Mouse (Mus musculus) urinary bladder, postnatal 36 days (tissue): ENCODE measurements around the gene Nipsnap2.
"Not testable (repeated sequence)": the region's sequence is repeated elsewhere in the genome, so short reads cannot be mapped to it uniquely, and the experiment has no call there.

Source experiments
- DNase-seq, 2 experiments: peaks; one replicate each; pipeline ENCODE4 v3.0.0; 2022; ENCODE audit warnings: low spot score in 2 of 2, mixed read lengths in 1 of 2

Gene Nipsnap2

DNA sequence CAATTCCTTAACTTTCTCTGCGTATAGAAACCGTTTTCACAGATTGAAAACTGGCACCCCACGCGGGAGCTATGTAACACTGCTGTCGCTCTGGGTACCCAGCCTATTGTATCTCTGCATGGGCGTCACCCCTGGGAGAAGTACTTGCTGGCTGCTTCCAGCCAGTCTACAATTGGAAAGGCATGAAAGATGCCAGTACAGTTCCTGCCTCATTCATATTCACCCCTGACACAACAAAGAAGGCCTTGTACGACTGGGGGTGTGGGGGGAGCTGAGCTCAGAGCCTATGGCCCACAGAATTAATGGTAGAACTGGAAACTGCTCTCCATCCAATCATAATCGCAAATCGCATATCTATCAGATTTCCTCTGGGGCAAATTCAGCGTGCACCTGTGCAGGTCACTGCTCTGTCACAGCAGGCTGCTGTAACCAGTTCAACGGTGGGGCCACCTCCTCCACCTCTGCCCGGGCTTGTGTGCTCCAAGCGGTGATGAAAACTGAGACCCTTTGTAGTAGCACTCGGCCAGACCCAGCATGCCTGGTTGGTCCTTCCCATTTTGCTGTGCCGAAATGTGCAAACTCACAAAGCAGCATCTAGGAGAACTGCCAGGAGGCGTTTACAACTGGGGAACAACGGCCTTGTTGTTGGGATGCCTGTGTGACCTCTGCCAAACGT, 37.1 kb downstream of the Nipsnap2 start:
- DNase-seq, result no peak

DNA sequence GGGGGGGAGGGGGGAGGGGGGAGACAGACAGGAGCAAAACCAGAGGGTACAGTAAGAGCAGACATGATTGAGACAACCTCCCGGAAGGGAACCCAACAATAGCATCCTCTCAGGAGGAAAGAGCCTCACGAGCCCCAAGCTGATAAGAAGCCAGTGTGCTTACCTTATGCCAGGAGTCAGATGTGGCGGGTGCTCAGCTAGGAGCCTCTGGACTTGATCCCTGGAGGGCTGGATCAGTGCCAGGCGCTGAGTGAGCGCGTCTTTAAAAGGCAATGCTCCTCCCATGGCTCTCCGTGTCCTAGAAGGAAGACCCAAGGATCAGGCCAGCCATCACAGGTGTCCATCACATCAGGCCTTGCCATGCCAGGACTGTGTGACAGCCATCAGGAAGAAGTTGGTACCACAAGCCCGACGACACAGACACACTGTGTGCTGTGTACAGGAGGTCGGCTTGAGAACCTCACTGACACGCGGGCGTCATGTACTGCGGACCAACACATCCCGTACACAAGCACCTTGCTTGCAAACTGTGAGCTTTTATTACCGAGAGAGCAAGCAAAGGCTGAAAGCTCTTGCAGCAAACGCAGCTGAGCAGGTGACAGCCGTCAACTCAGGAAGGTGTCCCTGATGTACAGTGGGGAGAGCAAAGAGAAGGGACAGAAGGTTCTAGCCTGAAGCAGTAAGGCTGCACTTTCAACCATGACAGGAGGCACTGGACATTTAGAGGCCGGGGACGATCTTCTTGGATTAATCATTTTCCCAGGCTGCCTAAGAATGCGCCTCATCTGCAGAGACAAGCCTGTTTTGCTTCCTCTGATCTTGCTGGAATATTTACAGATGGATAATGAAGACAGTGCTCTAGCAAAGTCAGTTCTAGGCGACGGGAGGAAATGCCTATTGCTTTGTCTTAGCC, 45.8 kb downstream of the Nipsnap2 start:
- DNase-seq, result no peak

DNA sequence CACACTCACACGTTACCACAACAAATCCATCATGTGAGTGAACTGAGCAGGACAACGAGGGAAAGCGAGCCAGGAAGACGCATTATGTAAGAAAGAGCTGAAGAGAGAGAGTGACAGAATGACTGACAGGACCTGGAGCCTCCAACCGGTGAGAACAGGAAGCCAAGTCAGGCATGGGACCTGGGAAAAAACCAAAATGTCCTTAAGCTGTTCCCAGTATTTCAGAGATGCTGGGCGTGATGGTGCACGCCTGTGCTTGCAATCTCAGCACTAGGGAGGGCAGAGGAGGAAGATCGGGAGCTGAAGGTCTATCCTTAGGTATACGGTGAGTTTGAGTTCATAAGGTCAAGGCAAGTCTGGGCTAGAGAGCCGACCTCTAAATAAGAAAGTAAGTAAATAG, 47.6 kb downstream of the Nipsnap2 start:
- no peak for DNase-seq

DNA sequence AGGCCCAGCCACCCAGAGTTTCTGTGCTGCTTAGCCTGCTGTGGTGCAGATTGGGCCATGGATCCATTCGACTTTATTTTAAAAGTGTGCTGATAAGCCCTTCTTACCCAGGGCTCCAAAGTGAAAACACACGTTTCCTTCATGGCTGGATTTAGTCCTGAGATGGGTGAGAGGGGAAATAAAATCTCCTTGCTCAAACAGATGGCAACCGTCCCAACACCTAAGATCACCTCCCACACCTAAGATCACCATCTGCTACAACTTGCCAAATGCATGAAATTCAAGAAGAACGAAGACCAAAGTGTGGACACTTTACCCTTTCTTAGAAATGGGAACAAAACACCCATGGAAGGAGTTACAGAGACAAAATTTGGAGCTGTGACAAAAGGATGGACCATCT, 48.5 kb downstream of the Nipsnap2 start:
- DNase-seq, result not testable (repeated sequence)

DNA sequence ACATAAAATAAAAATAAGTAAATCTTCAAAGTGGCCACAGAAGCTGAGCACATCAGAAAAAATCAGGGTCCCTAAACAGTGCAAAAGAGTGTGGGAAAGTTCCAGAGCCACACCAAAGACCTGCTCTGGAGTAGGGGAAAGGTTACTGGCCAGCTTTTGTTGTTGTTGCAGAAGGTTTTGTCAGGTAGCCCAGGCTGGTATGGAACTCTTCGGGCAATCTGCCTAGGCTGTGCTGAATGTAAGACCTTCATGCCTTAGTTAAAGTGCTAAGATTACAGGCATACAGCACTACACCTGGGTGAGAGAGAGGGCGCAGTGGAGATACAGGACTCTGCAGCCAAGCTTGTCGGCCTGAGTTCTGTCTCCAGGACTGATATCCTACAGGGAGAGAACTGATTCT, 49.8 kb downstream of the Nipsnap2 start:
- DNase-seq, result no peak

DNA sequence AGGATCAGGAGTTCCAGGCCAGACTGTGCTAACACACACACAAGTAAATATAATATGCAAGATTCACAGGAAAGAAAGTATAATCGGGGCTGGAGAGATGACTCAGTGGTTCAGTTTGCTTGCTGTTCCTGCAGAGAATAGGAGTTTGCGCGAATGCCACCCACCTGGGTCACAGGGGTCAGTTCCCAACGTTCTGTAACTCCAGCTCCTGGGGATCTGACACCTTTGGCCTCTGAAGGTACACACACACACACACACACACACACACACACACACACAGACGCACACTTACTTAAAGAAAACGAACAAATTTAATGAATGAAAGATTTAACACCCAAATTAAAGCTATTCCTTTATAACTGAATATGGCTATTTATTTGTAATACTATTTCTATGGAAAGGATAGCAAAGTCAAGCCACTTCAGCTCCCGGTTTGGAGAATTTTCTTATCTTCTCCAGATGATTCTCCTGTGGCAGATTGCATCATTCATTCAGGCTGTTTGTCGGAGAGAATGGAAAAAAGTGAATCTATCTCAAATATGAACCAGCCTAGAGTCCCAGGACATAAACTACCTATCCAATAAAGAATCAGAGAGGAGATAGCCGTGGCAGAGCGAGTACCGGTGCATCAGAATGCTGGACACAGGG, 53.6 kb downstream of the Nipsnap2 start:
- DNase-seq, result no peak

DNA sequence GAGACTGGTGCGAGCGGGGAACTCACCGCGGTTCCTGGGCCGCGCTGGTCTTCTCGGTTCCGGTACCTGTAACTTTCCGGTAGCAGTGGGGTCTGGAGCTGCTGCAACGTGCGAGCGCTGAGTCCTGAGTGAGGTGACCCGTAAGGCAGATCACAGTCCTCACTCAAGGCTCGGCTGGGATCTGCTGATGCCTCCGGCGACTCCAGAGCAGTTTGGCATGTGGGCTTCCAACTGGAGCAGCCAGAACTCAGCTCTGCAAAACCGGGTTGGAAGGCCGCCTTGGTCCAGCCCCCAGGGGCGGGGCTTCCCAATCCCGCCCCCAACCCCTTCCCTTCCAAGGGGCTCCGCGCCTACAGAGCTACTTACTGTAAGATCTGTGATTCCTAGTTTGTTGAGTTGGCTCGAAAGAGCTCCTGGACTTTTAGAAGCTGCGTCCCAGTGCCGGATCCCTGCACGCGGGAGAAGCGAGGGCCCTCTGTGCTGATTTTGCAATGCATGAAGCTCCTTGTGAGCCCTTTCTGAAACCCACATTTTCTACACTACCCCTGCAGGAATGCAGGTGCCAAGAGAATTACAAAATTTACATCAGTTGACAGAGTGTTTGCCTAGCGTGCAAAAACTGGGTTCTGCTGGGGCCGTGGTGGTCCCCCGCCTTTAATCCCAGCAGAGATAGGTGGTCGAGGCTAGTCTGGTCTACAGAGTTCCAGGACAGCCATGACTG, 54.3 kb downstream of the Nipsnap2 start:
- peak; percentile 68 to 82 for DNase-seq

DNA sequence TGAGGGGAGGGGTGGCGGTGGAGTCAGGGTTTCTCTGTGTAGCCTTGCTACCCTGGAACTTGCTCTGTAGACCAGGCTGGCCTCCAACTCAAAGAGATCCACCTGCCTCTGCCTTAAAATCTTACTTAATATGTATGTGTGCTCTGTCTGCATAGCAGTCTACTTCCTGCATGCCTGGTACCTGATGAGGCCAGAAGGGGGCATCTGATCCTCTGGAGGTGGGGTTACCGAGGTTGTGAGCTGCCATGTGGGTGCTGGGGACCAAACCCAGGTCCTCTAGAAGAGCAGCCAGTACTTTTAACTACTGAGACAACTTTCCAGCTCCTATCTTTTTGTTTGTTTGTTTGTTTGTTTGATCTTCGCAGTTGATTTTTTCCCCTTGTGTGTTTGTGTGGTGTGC, 55.3 kb downstream of the Nipsnap2 start:
- no peak for DNase-seq

DNA sequence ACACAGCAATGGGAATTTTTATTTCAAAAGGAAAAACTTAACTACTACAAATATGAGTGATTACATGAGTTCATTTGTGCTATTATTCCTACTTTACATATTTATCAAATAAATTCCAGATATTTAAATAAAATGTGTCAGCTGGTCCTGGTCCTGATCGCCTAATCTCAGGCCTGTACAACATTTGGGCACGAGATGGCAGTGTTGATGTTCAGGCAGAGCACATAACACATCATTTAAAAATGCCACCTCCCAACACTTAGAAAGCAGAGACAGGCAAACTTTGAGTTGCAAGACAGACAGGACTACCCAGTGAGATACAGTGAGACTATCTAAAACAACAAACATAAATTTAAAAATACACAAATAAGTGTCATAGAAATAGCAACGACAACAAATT, 57.3 kb downstream of the Nipsnap2 start:
- DNase-seq, result no peak

DNA sequence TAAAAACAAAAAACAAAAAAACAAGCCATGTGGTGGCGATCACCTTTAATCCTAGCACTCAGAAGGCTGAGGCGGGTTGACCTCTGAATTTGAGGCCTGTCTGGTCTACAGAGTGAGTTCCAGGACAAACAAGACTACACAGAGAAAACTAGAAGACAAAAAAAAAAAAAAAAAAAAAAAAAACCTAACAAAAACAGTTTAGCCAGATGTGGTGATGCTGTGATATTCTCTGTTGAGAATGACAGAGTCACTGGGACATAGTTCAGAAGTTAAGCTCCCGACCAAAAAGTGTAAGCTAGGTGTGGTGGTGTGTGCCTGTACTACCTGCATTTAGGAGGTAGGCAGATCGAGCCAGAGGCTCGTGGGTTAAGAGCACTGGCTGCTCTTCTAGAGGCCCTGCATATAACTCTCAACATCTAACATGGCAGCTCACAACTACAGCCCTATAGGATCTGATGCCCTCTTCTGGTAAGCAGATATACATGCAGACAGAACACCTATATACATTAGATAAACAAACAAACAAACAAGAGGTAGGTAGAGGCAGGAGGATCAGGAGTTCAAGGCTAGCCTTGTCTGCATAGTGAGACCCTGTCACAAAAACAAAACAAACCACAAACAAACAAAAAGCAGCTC, 60.5 kb downstream of the Nipsnap2 start:
- no peak for DNase-seq

DNA sequence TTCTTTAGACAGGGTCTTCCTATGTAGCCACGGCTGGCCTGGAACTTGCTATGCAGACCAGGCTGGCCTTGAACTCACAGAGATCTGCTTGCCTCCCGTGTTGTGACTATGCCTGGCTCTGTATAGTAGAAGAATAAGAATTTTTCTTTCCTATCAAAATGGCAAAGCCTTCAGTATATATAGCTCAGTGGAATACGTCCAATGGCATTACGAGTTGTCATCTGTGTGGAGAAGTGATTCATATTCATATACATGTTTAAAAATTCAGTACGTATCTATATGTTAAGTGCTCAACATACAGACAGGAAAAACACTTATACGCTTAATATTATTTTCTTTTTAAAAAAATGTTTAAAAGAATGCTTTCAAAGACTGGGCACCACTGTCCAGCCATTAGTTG, 61.3 kb downstream of the Nipsnap2 start:
- DNase-seq, result no peak

DNA sequence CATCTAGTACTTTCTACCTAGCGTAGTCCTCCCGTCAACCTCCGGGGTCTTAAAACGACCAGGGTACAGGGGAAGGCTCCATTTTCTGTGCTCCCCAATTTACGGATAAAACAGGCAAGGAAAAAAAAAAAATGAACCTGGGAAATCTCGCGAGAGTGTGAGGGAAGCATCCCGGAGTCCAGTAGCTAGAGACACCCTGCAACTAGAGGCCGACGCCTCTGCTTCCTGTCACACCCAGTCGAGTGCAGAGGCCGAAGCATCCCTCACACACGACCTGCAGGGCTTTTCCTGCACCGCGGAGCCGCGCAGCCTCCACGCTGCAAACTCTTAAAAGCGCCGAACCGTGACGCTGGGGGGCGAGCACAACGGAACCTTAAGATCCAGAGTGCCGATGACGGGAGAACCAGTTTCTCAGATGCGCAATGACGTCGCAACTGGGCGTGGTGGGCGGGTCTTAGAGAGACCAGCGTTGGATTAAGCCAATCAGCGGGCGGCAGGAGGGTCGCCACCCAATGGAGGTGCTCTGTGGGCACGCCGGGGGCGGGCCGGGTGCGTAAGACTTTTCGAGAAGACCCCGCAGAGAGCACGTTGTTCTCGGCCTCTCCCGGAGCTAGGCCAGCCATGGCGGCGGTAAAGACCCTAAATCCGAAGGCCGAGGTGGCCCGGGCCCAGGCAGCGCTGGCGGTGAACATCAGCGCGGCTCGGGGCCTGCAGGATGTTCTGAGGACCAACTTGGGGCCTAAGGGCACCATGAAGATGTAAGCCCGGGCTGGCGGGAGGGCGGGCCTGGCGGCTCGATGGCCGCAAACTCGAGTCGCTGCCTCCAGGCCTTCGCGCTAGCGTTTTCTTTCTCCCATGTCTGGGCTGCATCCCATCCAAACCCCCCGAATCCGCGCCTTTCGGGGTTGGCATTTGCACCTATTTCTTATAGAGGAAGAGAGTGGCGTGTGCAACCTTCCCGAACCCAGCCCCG, 62.2 kb downstream of the Nipsnap2 start, which contains the start of gene Psph:
TSS of gene Psph (minus strand) at position 632 of the 973 bp plus-strand sequence.
- peak; percentile 92 to 96 for DNase-seq

DNA sequence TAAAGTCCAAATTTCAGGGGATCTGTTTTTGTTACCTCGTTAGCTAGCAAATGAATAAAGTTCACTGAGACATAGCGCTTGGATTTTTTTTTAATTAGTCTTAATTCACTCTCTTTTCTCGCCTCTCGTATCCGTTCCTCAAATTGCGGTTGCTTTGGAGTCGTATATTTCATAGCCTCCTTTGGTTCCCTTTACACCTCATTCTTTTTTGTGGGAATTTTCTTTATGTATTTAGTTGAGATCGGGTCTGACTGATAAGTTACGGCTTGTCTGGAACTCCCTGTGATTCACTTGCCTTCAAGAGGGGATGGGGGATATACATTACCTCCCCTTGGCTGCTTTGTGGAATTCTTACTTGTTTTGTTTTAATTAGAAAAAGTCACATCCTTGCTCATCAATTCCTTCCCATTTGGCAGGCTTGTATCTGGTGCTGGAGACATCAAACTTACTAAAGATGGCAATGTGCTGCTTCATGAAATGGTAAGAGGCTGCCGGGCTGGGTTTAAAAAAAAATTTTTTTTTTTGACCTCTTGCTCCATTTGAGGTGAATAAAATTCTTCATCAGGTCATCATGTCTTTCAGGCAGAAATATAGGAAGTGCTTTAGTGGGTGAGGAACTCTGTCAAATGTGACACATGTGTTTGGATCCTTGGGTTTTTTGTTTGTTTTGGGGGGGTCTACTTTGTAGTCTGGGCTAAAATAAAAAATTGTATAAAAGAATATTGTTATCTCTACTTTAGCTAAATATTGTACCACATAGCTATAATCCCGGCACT, 63.1 kb downstream of the Nipsnap2 start:
- no peak for DNase-seq

DNA sequence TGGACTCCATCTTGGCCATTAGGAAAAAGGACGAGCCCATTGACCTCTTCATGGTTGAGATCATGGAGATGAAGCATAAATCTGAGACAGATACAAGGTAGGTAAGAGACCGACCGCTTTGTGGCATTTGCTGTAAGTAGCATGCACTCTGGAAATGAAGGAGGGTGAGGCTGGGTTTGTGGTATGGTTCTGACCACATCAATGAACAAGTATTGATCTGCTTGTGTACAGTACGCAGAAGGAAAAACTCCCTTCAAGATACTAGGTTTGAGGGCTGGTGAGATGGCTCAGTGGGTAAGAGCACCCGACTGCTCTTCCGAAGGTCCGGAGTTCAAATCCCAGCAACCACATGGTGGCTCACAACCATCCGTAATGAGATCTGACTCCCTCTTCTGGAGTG, 65.7 kb downstream of the Nipsnap2 start:
- DNase-seq, result not testable (repeated sequence)
